Mouse (Mus musculus): ENCODE data around the gene Ier5.

Gene Ier5

GRCm38 (mm10) chr1:155099280-155099848 lies at the start of gene Ier5:
Gene Ier5 (minus strand): TSS chr1:155099636.
- peak; percentile 95 for DNase-seq (ENCODE audit: low spot score)

- no peak for DNase-seq (ENCODE audit: low spot score)
These were observed 47.8 kb upstream of the Ier5 start for GRCm38 (mm10) chr1:155147228-155147627.

GRCm38 (mm10) chr1:155146572-155146980 lies 47.1 kb upstream of the Ier5 start, which contains the start of gene Mr1:
Gene Mr1 (minus strand): TSS chr1:155146814.
- DNase-seq (ENCODE audit: low spot score), result no peak

- no peak for DNase-seq (ENCODE audit: low spot score)
These were observed 46.2 kb upstream of the Ier5 start for GRCm38 (mm10) chr1:155145620-155146019.

- DNase-seq (ENCODE audit: low spot score), result peak; percentile 30
These were observed 40.6 kb upstream of the Ier5 start for GRCm38 (mm10) chr1:155140076-155140475.

- DNase-seq (ENCODE audit: low spot score), result no peak
These were observed 39.4 kb upstream of the Ier5 start for GRCm38 (mm10) chr1:155138795-155139194.

GRCm38 (mm10) chr1:155134866-155135265 lies 35.4 kb upstream of the Ier5 start:
- no peak for DNase-seq (ENCODE audit: low spot score)

- DNase-seq (ENCODE audit: low spot score), result no peak
These were observed 28.0 kb upstream of the Ier5 start for GRCm38 (mm10) chr1:155127429-155127934.

DNA sequence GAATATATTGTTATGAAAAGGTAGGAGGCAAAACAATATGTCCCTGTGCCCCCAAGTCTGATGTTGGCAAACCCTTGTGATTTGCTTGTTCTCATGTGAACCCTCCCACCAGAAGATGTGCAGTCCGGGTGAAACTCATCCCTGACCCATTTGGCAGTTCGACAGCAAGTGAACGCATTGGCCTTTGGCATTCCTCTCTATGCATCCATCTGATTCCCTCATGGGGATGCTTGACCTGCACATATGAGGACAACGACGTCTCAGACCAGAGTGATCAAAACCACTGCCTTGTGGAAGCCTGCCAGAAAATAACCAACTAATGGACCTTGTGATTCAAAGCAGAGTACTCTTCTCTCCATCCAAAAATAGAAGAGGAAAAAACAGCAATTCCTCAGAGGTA lies 27.3 kb upstream of the Ier5 start:
- no peak for DNase-seq (ENCODE audit: low spot score)

GRCm38 (mm10) chr1:155124397-155124796 lies 25.0 kb upstream of the Ier5 start:
- DNase-seq (ENCODE audit: low spot score), result no peak

GRCm38 (mm10) chr1:155121977-155122939 lies 22.8 kb upstream of the Ier5 start:
- peak; percentile 31 for DNase-seq (ENCODE audit: low spot score)

- no peak for DNase-seq (ENCODE audit: low spot score)
These were observed 20.3 kb upstream of the Ier5 start for GRCm38 (mm10) chr1:155119719-155120118.

DNA sequence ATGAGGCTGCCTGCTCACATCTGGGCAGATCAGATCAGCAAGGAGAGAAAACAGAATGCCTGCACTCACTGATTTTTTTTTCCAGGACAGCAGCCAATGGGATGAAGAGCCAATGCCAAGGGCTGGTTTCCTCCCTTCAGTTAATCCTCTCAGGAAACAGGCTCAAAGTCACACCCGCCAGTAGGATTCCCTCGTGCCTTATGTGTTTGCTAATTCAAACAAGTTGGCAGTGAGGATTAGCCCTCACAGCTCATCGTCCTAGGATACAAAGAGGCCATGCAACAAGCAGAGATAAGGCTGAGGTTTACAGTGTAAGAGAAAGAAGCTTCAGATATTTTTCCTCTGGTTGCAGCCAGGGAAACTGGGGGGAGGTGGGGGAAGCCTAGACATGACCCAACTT lies 14.5 kb upstream of the Ier5 start:
- DNase-seq (ENCODE audit: low spot score), result no peak

DNA sequence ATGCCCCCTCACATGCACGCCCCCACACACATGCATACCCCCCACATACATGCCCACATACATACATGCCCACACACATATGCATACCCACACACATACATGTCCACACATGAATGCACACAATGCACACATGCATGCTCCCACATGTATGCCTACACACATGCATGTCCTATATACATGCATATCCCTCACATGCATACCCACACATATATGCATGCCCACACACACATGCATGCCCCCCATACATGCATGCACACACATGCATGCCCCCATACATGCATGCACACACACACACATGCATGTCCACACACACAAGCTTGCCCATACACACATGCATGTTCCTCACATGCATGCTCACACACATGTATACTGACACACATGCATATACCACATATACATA lies 13.4 kb upstream of the Ier5 start:
- no peak for DNase-seq (ENCODE audit: low spot score)

- DNase-seq (ENCODE audit: low spot score), result no peak
These were observed 12.7 kb upstream of the Ier5 start for GRCm38 (mm10) chr1:155112118-155112517.

DNA sequence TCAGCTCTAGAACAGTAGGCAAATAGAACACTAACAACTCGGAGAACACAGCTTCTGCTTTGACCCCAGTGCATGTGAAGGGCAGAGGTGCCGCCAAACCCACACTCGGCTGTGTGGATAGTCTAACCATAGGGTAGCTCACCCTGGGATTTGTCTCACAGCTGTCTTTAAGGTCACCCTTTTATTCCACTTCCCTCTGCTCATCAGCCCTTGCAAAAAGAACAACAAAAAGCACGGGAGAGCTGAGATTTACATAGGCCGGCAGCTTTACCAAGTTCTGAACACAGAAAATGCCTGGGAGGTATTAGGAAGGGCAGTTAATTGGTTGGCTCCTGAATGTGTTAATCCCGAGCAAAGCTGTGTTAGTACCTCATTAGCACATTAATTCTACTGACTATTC lies 12.1 kb upstream of the Ier5 start:
- DNase-seq (ENCODE audit: low spot score), result no peak

DNA sequence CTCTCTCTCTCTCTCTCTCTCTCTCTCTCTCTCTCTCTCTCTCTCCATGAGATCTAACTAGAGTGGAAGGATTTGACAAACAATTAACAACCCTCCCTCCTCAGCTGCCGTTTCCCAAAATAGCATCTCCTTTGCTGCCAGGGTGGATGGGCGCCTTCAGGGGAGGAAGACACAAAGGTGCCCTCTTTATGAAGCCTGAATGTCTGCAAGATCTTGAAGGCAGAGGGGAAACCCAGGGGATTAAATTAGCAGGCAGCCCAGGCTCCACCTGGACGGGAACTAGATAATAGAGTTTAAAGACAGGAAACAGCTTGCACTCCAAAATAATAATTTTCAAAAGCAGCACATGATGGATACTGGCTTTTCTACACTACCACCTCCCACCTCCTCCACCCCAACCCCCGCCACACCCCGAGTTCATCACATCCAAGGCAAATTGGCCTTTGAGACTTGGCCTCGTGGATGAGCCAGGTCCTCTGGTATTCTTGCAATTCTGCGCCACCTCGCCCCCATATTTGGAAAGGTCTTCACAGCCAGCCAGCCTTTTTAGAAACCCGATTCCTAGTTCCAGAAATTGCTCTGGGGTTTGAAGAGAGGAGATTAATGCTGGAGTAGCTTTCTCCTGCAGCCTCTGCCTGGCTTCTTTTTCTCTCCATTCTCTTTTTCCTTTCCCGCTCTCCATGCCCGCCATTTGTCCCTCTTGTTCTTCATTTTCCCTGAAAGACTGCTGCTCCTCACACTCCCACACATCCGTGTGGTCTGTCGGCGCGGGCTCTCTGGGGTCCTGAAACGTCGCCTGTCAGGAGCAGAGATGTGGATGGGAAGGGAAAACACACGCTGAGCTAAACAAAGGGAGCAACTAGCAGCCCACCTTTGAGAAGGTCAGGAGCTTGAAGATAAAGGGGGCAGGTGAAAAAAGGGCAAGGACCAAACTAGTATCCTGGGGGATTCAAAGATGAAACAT lies 10.2 kb upstream of the Ier5 start:
- DNase-seq (ENCODE audit: low spot score), result no peak

DNA sequence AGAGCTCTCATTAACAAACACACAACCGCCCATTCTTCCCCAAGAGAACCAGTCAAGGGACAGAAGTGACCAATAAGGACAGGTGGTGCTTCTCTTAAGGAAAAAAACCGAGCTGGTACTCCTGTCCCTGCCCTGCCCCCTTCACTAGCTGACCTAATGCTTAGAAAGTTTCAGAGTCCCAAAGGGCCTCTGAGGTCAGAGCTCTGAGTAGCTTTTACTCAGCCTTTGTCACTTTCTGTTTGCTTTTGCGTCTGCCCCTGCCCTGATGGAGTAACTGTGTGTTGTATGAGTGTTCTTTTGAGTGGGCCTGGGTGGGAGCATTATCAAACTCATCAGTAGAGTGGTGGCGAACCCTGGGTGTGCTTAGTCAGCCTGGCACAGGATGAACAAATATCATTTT lies 9.0 kb upstream of the Ier5 start:
- DNase-seq (ENCODE audit: low spot score), result no peak

GRCm38 (mm10) chr1:155107843-155108242 lies 8.4 kb upstream of the Ier5 start:
- no peak for DNase-seq (ENCODE audit: low spot score)

DNA sequence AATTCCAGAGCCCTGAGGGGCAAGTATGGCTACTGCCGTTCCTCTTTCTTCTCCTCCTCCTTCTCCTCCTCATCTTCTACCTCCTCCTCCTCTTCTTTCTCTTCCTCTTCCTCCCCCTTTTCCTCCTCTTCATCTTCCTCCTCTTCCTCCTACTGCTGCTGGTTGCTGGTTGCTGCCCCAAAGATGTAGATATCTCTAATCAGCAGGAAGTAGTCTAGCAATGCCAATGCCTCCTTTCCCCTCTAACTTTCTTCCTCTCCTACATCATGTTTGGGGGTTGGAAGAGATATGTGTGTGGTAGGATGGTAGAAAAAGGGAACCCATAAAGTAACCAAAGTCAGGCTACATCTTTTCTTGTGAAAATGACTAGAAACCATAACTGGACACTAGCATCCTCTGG lies 6.9 kb upstream of the Ier5 start:
- no peak for DNase-seq (ENCODE audit: low spot score)

GRCm38 (mm10) chr1:155103991-155104390 lies 4.6 kb upstream of the Ier5 start:
- no peak for DNase-seq (ENCODE audit: low spot score)

DNA sequence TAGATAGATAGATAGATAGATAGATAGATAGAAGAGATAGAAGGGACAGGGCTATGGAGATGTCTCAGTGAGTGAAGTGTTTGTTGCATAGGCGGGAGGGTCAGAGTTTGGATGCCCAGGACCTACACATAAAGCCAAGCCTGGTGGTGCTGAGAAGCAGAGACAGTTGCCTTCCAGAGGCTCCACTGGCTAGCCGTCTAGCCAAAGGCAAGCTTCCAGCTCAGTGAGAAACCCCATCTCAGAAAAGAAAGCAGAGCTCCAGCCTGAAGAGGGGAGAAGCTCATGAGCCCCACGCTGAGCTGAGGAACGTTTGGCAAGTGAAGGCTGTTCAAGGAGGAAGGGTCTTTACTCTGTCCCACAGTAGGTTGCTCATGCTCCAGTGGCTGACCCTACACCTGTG lies 3.2 kb upstream of the Ier5 start:
- no peak for DNase-seq (ENCODE audit: low spot score)
